ENCODE assay signal across 19 mouse cellular contexts in the genomic region with DNA sequence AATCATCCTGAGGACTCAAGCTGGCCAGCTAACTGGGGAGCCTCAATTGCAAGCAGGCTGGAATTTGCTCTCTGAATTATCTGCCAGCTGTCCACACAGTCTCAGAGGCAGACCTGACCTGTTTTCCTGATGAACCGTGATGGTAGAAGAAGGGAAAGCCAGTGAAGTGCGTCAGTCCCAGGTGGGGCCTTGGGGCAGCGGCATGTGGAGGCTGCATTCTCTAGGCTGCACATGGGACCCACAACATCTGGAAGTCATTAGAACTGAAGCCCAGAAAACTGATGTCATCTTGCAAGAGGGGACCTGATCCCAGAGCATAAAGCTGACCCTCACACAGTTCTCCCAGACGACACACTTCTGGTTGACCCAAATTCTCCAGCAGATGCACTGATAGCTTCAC.
DNase-seq lines count a peak whose midpoint lies in the region; ATAC-seq and TF ChIP-seq lines count a peak whose summit lies in the region.
"Had no signal": no experiment of that assay in that cellular context is flagged by ENCODE, and none has a peak within 500 bp of the region (broad histone marks: within the 10 kb centered on the region; RNA-seq: fewer than 3 reads in every experiment).

No protein-coding gene starts in this region.

- DNase-seq in gastrocnemius, adult 18-20 months (ENCODE audit: low spot score) = peak; percentile 60
- DNase-seq in gastrocnemius, postnatal 10 days = no peak
- DNase-seq in limb, embryonic 14.5 days (ENCODE audit: low spot score) = peak; percentile 17
- DNase-seq in limb, embryonic 10.5 days (ENCODE audit: low spot score) = no peak
- DNase-seq in embryo, embryonic 11.5 days (ENCODE audit: low read depth, low spot score) = peak; percentile 5
- DNase-seq in mesoderm, embryonic 11.5 days (ENCODE audit: low read depth, low spot score) = peak; percentile 54
- no peak for DNase-seq in midbrain, embryonic 11.5 days (ENCODE audit: low spot score, missing footprints)
- DNase-seq in lung, postnatal 4 days = no peak
- DNase-seq: adrenal gland, adult 2 months; lung, adult 2 months; lung, postnatal 36 days; right cerebral cortex, postnatal 4 days; thymus, postnatal 36 days had no signal

- H3K9me3 ChIP-seq in limb, embryonic 14.5 days (ENCODE audit: control insufficient read depth, low read length) = no peaks in the 10 kb centered on the region
- H3K9me3 ChIP-seq in limb, embryonic 10.5 days (replicated peaks) = no peaks in the 10 kb centered on the region
- no peaks in the 10 kb centered on the region for H3K9me3 ChIP-seq in midbrain, embryonic 11.5 days (ENCODE audit: control insufficient read depth, low read length)
- H3K9me3 ChIP-seq: embryonic facial prominence, embryonic 12.5 days; forebrain, embryonic 15.5 days; liver, embryonic 12.5 days; midbrain, embryonic 10.5 days had no signal

- H3K36me3 ChIP-seq in limb, embryonic 14.5 days (ENCODE audit: control insufficient read depth, insufficient read depth, low read length) = no peaks in the 10 kb centered on the region
- no peaks in the 10 kb centered on the region for H3K36me3 ChIP-seq in limb, embryonic 10.5 days
- H3K36me3 ChIP-seq in midbrain, embryonic 11.5 days (ENCODE audit: control insufficient read depth, insufficient read depth, low read length) = no peaks in the 10 kb centered on the region
- H3K36me3 ChIP-seq: embryonic facial prominence, embryonic 12.5 days; forebrain, embryonic 15.5 days; liver, embryonic 12.5 days; midbrain, embryonic 10.5 days had no signal

- no peak overlapping the region for H3K27ac ChIP-seq in limb, embryonic 14.5 days (replicated peaks; ENCODE audit: low read depth, low read length)
- H3K27ac ChIP-seq in limb, embryonic 10.5 days = no peak overlapping the region
- no peak overlapping the region for H3K27ac ChIP-seq in midbrain, embryonic 11.5 days (ENCODE audit: low read depth, low read length)
- H3K27ac ChIP-seq: embryonic facial prominence, embryonic 12.5 days; forebrain, embryonic 15.5 days; liver, embryonic 12.5 days; midbrain, embryonic 10.5 days had no signal

- TF ChIP-seq POLR2A in limb, embryonic 14.5 days (IDR thresholded peaks at IDR 0.05; ENCODE audit: borderline replicate concordance, extremely low read depth, insufficient read depth, insufficient read length) = no peak

- H3K9ac ChIP-seq in limb, embryonic 14.5 days (ENCODE audit: low read depth, low read length, severe bottlenecking) = no peak overlapping the region
- H3K9ac ChIP-seq in midbrain, embryonic 11.5 days (ENCODE audit: low read length) = no peak overlapping the region
- H3K9ac ChIP-seq: embryonic facial prominence, embryonic 12.5 days; forebrain, embryonic 15.5 days; liver, embryonic 12.5 days had no signal

- peak; percentile 57; the same call in 1 of the 2 replicates for ATAC-seq in limb, embryonic 14.5 days (ENCODE audit: low FRiP score, low read depth)
- no peak for ATAC-seq in midbrain, embryonic 11.5 days (ENCODE audit: low FRiP score)
- ATAC-seq: forebrain, embryonic 15.5 days; hindbrain, embryonic 16.5 days; intestine, embryonic 16.5 days; liver, embryonic 12.5 days had no signal

- H3K4me3 ChIP-seq in limb, embryonic 14.5 days (replicated peaks; ENCODE audit: low read length) = no peak overlapping the region
- no peak overlapping the region for H3K4me3 ChIP-seq in limb, embryonic 10.5 days
- no peak overlapping the region for H3K4me3 ChIP-seq in midbrain, embryonic 11.5 days (ENCODE audit: low read depth, low read length)
- H3K4me3 ChIP-seq: embryonic facial prominence, embryonic 12.5 days; forebrain, embryonic 15.5 days; liver, embryonic 12.5 days; midbrain, embryonic 10.5 days had no signal

- no peaks in the 10 kb centered on the region for H3K4me1 ChIP-seq in limb, embryonic 14.5 days (ENCODE audit: control insufficient read depth, insufficient read depth, low read length)
- no peaks in the 10 kb centered on the region for H3K4me1 ChIP-seq in limb, embryonic 10.5 days
- H3K4me1 ChIP-seq in midbrain, embryonic 11.5 days (ENCODE audit: control insufficient read depth, insufficient read depth, low read length) = no peaks in the 10 kb centered on the region
- H3K4me1 ChIP-seq: embryonic facial prominence, embryonic 12.5 days; forebrain, embryonic 15.5 days; liver, embryonic 12.5 days; midbrain, embryonic 10.5 days had no signal

- H3K4me2 ChIP-seq in limb, embryonic 14.5 days (replicated peaks; ENCODE audit: low read depth, low read length, severe bottlenecking) = no peak overlapping the region
- H3K4me2 ChIP-seq in midbrain, embryonic 11.5 days = no peak overlapping the region
- H3K4me2 ChIP-seq: embryonic facial prominence, embryonic 12.5 days; forebrain, embryonic 15.5 days; liver, embryonic 12.5 days had no signal

- 31% methylated on average over 4 of the region's 4 CpGs for WGBS in limb, embryonic 14.5 days
- 66% methylated on average over 4 of the region's 4 CpGs for WGBS in limb, embryonic 10.5 days
- 80% methylated on average over 4 of the region's 4 CpGs for WGBS in midbrain, embryonic 11.5 days

- no peaks in the 10 kb centered on the region for H3K27me3 ChIP-seq in limb, embryonic 14.5 days (ENCODE audit: control insufficient read depth, insufficient read depth, low read length)
- H3K27me3 ChIP-seq in limb, embryonic 10.5 days (ENCODE audit: low read depth, poor library complexity, severe bottlenecking) = no peaks in the 10 kb centered on the region
- no peaks in the 10 kb centered on the region for H3K27me3 ChIP-seq in midbrain, embryonic 11.5 days (ENCODE audit: control insufficient read depth, insufficient read depth, low read length)
- H3K27me3 ChIP-seq: embryonic facial prominence, embryonic 12.5 days; forebrain, embryonic 15.5 days; liver, embryonic 12.5 days had no signal

Comparison
In these comparisons a context has a peak if more than half of its experiments do, and no peak if none do; other contexts are left out.
1. DNase-seq: peak in gastrocnemius, adult 18-20 months (single experiment), limb, embryonic 14.5 days (single experiment), embryo, embryonic 11.5 days (single experiment) and mesoderm, embryonic 11.5 days (single experiment); none in gastrocnemius, postnatal 10 days (single experiment), limb, embryonic 10.5 days (single experiment), midbrain, embryonic 11.5 days (single experiment) and lung, postnatal 4 days (0 of 2).